Mouse (Mus musculus): ENCODE measurements around the gene Pde12. TPM values are rescaled to one million over a fixed set of nuclear protein-coding genes. Genes with fewer than 3 reads are reported as not detected.
"Not testable (repeated sequence)": the region's sequence is repeated elsewhere in the genome, so short reads cannot be mapped to it uniquely, and the experiment has no call there.

Gene Pde12
- total RNA-seq (2021), result 1 to 10 TPM; 8.9 to 9.4 TPM
- long read RNA-seq, full-length matches to known transcripts, result 24 of 28 reads
- long read RNA-seq, partial matches to known transcripts, result 0 of 28 reads
- long read RNA-seq, other reads (novel, unspliced or antisense), result 4 of 28 reads

- DNase-seq (ENCODE audit: low spot score in 2 of 2), result peak; percentile 87 to 88
Observed at GRCm38 (mm10) chr14:26669292-26670073, at the start of gene Pde12. TSS of gene Pde12 (minus strand) at chr14:26669883.

DNA sequence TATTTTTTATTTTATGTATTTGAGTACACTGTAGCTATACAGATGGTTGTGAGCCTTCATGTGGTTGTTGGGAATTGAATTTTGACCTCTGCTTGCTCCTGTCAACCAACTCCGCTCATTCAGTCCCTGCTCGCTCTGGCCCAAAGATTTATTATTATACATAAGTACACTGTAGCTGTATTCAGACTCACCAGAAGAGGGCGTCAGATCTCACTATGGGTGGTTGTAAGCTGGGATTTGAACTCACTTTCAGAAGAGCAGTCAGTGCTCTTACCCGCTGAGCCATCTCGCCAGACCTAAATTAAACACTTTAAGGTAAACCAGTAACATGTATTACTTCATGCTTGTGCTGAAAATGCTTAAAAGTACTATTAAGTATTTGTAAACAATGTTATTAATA lies 35.6 kb upstream of the Pde12 start:
- not testable (repeated sequence) for DNase-seq (ENCODE audit: low spot score in 2 of 2)

- no peak for DNase-seq (ENCODE audit: low spot score in 2 of 2)
Observed at GRCm38 (mm10) chr14:26697912-26698311, 28.2 kb upstream of the Pde12 start.

- DNase-seq (ENCODE audit: low spot score in 2 of 2), result no peak
Observed at GRCm38 (mm10) chr14:26692974-26693373, 23.3 kb upstream of the Pde12 start, which contains the start of gene Dnah12. TSS of gene Dnah12 (plus strand) at chr14:26693274.

DNA sequence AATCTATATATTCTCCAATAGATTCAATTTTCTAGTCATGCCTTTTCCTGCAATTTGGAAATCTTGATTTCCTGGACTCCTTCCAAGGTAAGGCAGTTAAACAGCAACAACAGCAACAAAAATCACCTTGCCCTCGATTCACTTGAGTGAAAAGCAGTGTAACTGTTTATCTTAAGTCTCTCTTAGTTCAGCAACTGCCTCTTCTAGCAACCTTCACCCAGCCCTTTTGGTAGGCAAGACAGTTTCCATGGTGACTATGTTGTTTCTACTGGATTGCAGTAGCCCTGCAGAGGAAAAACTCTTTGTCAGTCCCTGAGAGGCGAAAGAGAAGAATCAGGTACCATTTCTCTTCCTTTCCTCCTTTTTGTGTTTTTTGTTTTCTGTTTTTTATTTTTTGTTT lies 21.7 kb upstream of the Pde12 start:
- DNase-seq (ENCODE audit: low spot score in 2 of 2), result no peak

GRCm38 (mm10) chr14:26690727-26691126 lies 21.0 kb upstream of the Pde12 start:
- DNase-seq (ENCODE audit: low spot score in 2 of 2), result no peak

- no peak for DNase-seq (ENCODE audit: low spot score in 2 of 2)
Observed at GRCm38 (mm10) chr14:26675791-26676190, 6.1 kb upstream of the Pde12 start.

DNA sequence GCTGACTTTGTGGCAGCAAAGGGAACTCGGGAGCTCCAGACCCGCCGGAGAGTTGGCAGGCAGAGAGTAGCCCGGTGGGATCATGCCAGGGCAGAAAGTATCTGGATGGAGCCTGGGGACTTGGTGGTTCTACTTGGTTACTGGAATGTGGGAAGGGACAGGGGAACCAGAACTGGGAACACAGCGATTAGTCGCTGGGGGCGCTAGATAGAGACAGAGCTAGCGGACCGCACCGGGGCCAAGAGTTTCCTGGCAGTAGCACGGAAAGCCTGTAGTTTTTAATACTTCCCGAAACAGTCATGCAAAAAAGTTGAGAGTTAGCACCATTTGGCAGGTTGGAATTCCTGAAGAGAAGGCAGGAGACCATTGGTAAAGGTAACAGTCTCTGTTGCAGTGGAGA lies 5.7 kb upstream of the Pde12 start:
- DNase-seq (ENCODE audit: low spot score in 2 of 2), result peak; percentile 41 to 44

DNA sequence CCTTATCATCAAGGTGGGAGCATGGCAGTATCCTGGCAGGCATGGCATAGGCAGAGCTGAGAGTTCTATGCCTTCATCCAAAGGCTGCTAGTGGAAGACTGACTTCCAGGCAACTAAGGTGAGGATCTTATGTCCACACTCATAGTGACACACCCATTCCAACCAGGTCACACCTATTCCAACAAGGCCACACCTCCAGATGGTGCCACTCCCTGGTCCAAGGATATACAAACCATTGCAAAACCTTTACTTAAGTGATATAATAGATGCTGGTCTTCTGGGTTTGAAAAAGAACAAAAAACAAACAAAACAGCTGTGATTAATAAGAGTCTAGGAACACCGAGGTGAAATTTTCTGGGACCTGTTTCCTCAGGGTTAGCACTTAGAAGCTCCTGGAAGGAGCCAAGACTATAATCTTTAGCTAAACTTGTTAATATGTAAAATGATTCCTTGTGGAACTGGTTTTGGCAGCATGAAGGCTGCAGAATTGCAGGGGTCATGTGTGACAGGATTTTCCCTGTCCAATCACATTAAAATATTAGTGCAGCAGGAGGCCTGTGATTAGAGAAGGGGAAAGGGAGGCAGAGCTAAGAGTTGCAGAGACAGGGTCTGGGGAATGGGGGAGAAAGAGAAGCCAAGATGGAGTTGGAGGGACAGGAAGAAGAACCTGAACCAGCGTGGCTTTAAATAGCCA lies 4.9 kb upstream of the Pde12 start:
- not testable (repeated sequence) for DNase-seq (ENCODE audit: low spot score in 2 of 2)

DNA sequence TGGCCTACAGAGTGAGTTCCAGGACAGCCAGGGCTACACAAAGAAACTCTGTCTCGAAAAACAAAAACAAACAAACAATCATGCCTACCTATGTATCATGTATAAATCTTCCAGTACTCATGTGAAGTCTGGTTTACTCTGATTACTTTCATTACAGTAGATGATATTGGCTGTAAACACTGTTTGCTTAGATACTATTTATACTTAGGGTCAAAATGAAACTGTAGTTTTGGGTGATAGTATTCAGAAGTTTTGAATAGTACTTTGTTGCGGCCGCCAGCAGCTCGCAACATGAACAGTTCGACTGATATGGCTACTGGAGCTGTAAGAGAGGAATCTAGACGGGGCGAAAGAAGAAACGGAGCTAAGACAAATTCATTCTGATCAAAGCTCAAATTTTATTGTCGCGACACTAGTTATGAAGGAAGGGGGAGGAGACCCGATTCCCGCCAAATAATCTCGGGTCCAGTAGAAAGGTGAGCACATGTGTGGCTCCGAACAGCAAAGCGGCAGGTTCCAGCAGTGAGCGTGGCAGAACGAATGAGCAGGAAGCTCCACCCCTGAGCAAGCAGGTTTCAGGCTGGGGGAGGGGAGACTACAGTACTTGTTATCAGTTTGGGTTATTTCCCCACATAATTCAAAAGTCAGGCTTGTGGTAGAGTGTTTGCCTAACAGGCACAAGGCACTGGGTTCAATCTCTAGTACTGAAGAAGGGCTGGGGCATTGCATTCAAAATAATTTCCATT lies 2.4 kb upstream of the Pde12 start:
- not testable (repeated sequence) for DNase-seq (ENCODE audit: low spot score in 2 of 2)

DNA sequence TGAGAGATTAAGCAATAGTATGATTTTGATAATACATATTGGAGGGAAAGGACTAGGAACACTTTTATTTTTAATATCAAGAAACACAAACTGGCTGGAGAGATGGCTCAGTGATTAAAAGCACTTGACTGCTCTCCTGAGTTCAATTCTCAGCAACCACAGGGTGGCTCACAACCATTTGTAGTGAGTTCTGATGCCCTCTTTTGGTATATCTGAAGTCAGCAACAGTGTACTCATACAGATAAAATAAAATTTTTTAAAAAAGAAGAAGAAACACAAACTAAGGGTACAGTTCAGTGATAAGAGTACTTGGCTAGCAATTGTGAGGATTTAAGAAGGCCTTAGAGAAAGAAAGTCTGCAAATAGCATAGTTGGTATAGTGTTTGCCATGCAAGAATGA lies 1.3 kb upstream of the Pde12 start:
- DNase-seq (ENCODE audit: low spot score in 2 of 2), result no peak

- peak; percentile 13 to 51 for DNase-seq (ENCODE audit: low spot score in 2 of 2)
Observed at GRCm38 (mm10) chr14:26668371-26669291, 1.1 kb downstream of the Pde12 start.

DNA sequence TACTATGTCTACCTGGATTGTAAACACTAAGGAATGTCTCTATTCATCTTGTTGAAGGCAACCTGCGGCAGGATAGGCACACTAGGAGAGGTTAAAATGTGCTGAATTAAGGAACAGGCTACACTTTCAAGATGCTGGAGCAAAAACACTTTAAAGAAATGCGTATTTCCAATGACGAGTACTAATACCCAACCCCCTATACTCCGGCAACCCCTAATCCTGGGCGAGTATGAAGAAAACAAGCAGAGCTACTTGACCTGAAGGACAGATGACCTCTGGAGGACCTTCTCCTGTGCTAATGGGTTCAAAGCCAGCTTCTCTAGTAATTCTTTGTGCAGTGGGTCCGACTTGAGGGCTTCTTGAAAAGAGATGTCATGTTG lies 1.7 kb downstream of the Pde12 start:
- no peak for DNase-seq (ENCODE audit: low spot score in 2 of 2)

GRCm38 (mm10) chr14:26663851-26664250 lies 5.8 kb downstream of the Pde12 start:
- DNase-seq (ENCODE audit: low spot score in 2 of 2), result no peak

- no peak for DNase-seq (ENCODE audit: low spot score in 2 of 2)
Observed at GRCm38 (mm10) chr14:26662488-26662887, 7.2 kb downstream of the Pde12 start.

- no peak for DNase-seq (ENCODE audit: low spot score in 2 of 2)
Observed at GRCm38 (mm10) chr14:26662016-26662415, 7.7 kb downstream of the Pde12 start.

- no peak for DNase-seq (ENCODE audit: low spot score in 2 of 2)
Observed at GRCm38 (mm10) chr14:26660233-26660632, 9.4 kb downstream of the Pde12 start.

GRCm38 (mm10) chr14:26658178-26658577 lies 11.5 kb downstream of the Pde12 start:
- DNase-seq (ENCODE audit: low spot score in 2 of 2), result no peak

GRCm38 (mm10) chr14:26651901-26652300 lies 17.8 kb downstream of the Pde12 start:
- DNase-seq (ENCODE audit: low spot score in 2 of 2), result no peak

GRCm38 (mm10) chr14:26647811-26648210 lies 21.9 kb downstream of the Pde12 start:
- DNase-seq (ENCODE audit: low spot score in 2 of 2), result no peak
